Mouse (Mus musculus) brown adipose tissue, adult 24 weeks (tissue): ENCODE measurements around the gene Ppp1r1c. TPM values are rescaled to one million over a fixed set of nuclear protein-coding genes. Genes with fewer than 3 reads are reported as not detected.
"Not testable (repeated sequence)": the region's sequence is repeated elsewhere in the genome, so short reads cannot be mapped to it uniquely, and the experiment has no call there.

Experiments
- H3K27ac ChIP-seq: fragments of 200-500 bp; replicated peaks from 2 replicates; pipeline ENCODE4 v1.5.1; 2012; ENCODE audit warnings: low read depth, mild to moderate bottlenecking, low read length
- H3K4me1 ChIP-seq: fragments of 200-500 bp; 2 replicates; pipeline ENCODE4 v1.6.1; 2012; ENCODE audit warnings: low read length, mixed read lengths; ENCODE audit not compliant: control insufficient read depth, insufficient read depth, insufficient read length
- H3K4me3 ChIP-seq: fragments of 200-500 bp; 2 replicates; pipeline ENCODE4 v1.5.1; 2012; ENCODE audit warnings: low read depth, mild to moderate bottlenecking, low read length, moderate library complexity; ENCODE audit not compliant: insufficient read depth
- polyA plus RNA-seq: library from polyadenylated mRNA; stranded (reverse); fragments of >200 nt; gene quantifications from 2 replicates; pipeline ENCODE4 v1.2.4, GENCODE M21; 2012; ENCODE audit not compliant: missing spikeins, insufficient read depth, insufficient read length

Ppp1r1c gene
- polyA plus RNA-seq, 1 experiment = not detected

- Histone ChIP-seq H3K27ac (no peak overlapping the region), H3K4me1 (no peaks in the 10 kb centered on the region), H3K4me3 (no peak overlapping the region)
Observed at GRCm38 (mm10) chr2:79774372-79774771, 66.8 kb downstream of the Ppp1r1c start.

- Histone ChIP-seq H3K27ac (no peak overlapping the region), H3K4me3 (no peak overlapping the region), H3K4me1 (no peaks in the 10 kb centered on the region)
Observed at GRCm38 (mm10) chr2:79777801-79778200, 70.2 kb downstream of the Ppp1r1c start.

DNA sequence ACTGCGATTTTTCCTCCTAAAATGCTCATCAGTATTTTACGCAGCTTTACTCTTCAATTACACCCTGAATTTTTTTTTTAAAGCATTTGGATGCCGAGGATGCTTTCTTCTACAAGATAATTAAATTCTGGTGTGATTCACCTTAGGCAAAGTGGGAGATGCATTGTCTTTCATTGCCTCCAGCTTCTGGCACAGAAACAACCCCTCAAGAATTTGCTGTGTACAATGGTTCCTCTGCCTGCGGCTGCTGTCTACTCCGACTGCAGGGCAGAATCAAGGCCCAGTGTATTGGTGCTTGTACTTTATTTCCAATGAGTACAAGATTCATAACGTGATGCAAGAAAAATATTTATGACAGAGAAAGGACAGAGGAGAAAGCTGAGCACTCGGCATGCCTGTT lies 73.2 kb downstream of the Ppp1r1c start:
- Histone ChIP-seq H3K27ac (no peak overlapping the region), H3K4me3 (no peak overlapping the region)

DNA sequence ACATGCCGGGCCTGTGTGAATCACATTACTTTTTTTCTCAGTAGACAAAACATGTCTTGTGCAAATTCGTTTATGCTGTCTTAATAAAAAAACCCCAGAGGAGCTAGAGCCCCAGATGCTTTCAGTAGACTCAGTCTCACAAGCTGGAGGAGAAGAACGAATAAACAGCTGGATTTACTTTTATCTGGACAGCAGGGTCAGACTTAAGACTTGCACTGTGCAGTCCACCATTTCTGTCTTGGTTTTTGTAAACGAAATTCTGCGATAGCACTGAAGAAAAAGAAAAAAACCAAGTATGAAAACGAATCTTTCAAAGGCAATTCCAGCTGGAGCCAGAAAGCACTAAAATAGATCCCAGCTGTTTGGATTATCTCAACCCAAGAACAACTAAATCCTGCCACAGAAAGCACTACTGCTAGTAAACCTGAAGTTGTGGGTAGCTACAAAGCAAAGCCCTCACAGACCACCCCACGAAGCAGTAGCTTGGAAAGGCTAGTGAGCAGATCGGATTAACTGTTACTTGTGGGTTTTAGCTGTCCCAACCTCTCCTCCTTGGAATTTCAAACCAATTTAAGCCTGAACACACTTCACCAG lies 78.1 kb downstream of the Ppp1r1c start:
- no peak overlapping the region for H3K27ac ChIP-seq
- H3K4me3 ChIP-seq = no peak overlapping the region
- no peaks in the 10 kb centered on the region for H3K4me1 ChIP-seq

More for the DNA sequence above, 73.2 kb downstream of the Ppp1r1c start:
- no peaks in the 10 kb centered on the region for H3K4me1 ChIP-seq

DNA sequence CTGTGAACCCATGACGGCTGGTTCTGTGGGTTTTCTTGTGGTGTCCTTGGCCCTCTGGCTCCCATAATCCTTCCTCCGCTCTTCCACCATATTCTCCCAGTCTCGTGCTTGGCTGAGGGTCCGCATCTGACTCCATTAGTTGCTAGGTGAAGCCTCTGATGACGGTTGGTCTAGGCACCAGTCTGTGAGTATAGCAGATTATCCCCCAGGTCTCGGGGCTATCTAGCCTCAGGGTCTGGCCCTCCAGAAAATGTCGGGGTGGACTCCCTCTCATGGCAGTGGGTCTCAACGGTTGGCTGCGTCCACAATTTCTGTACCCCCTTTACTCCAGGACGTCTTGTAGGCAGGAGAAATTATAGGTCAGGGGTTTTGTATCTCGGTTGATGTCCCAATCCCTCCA lies 78.9 kb downstream of the Ppp1r1c start:
- Histone ChIP-seq H3K4me3 (no peak overlapping the region), H3K27ac (no peak overlapping the region), H3K4me1 (no peaks in the 10 kb centered on the region)

- Histone ChIP-seq H3K27ac (0 out of 2 replicates have a peak overlapping the region, but pooled peaks have one; percentile 8), H3K4me3 (no peak overlapping the region), H3K4me1 (no peaks in the 10 kb centered on the region)
Observed at GRCm38 (mm10) chr2:79793186-79793585, 85.6 kb downstream of the Ppp1r1c start.

DNA sequence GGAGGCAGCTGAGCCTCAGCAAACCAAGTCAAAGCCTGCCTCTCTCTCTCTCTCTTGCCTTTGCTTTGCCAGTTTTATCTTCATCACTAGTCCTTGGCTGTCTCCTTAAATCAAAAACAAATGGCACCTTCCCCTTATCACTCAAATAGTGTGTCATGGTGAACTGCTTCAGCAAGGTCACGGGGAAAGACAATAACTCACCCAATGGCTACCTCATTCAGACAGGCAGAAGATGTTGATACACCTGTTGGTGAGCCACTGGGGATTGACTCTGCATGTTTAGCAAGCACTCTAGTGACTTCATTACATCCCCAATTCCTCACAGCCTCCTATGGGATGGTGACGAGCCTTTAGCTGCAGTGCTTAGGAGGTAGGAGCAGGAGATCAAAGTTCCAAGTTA lies 89.9 kb downstream of the Ppp1r1c start:
- H3K27ac ChIP-seq = no peak overlapping the region
- no peaks in the 10 kb centered on the region for H3K4me1 ChIP-seq
- no peak overlapping the region for H3K4me3 ChIP-seq

DNA sequence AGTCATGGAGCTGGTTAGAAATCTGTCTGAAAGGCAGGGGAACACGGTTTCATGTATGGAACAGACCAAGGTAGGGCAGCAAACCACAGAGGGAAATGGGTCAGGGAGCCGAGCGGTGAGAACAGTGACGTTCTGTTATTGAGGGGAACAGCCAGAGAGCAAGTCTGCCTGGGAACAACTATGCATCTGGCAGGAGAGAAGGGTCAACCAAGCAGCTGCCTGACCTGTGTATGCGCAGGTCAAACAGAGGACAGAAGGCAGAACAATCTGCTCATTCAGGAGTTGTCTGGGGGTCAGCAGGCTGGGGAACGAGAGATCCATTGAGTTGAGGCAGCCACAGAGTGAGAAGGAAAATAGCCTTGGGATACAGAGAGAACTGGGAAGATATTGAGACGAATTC lies 91.0 kb downstream of the Ppp1r1c start:
- Histone ChIP-seq H3K4me1 (no peaks in the 10 kb centered on the region), H3K4me3 (no peak overlapping the region)

GRCm38 (mm10) chr2:79815708-79816484 lies 108.3 kb downstream of the Ppp1r1c start:
- Histone ChIP-seq H3K4me3 (no peak overlapping the region), H3K27ac (no peak overlapping the region), H3K4me1 (no peaks in the 10 kb centered on the region)

More for the DNA sequence above, 91.0 kb downstream of the Ppp1r1c start:
- no peak overlapping the region for H3K27ac ChIP-seq

GRCm38 (mm10) chr2:79819543-79819942 lies 112.0 kb downstream of the Ppp1r1c start:
- H3K4me3 ChIP-seq = no peak overlapping the region
- H3K4me1 ChIP-seq = no peaks in the 10 kb centered on the region
- no peak overlapping the region for H3K27ac ChIP-seq

DNA sequence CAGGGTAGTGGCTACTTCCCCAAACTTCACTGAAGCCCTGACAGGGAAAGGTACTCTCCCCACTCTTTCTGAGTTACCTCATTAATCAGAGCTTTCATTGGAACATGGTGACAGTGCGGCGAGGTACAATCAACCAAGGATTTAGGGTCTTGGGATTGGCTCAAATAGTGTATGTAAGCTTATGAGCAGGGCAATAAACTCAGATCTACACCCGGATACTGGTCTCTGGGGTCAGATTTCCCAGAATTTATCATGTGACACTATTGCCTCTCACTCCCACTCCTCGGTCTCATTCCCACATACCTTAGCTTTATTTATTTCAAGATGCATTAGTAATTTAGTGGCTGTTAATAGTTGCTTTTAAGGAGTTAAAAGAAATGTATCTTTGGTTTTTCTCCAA lies 118.3 kb downstream of the Ppp1r1c start:
- H3K4me3 ChIP-seq = no peak overlapping the region

GRCm38 (mm10) chr2:79839090-79839489 lies 131.5 kb downstream of the Ppp1r1c start:
- no peaks in the 10 kb centered on the region for H3K4me1 ChIP-seq

More for the DNA sequence above, 118.3 kb downstream of the Ppp1r1c start:
- Histone ChIP-seq H3K4me1 (no peaks in the 10 kb centered on the region), H3K27ac (no peak overlapping the region)

GRCm38 (mm10) chr2:79839513-79839912 lies 131.9 kb downstream of the Ppp1r1c start:
- Histone ChIP-seq H3K4me3 (no peak overlapping the region), H3K4me1 (no peaks in the 10 kb centered on the region)

More at GRCm38 (mm10) chr2:79839090-79839489, 131.5 kb downstream of the Ppp1r1c start:
- no peak overlapping the region for H3K4me3 ChIP-seq
- no peak overlapping the region for H3K27ac ChIP-seq

GRCm38 (mm10) chr2:79847396-79847795 lies 139.8 kb downstream of the Ppp1r1c start:
- not testable (repeated sequence) for H3K4me3 ChIP-seq, H3K27ac ChIP-seq, H3K4me1 ChIP-seq

More at GRCm38 (mm10) chr2:79839513-79839912, 131.9 kb downstream of the Ppp1r1c start:
- H3K27ac ChIP-seq = no peak overlapping the region

- H3K27ac ChIP-seq = no peak overlapping the region
- no peaks in the 10 kb centered on the region for H3K4me1 ChIP-seq
- H3K4me3 ChIP-seq = no peak overlapping the region
Observed at GRCm38 (mm10) chr2:79856874-79857273, 149.3 kb downstream of the Ppp1r1c start.
